Comparison of ENCODE assay signal across 19 mouse cellular contexts in genomic region chr2:155838961-155839360, GRCm38 (mm10). TPM values are rescaled to one million over a fixed set of nuclear protein-coding genes. Genes with fewer than 3 reads are reported as not detected.
"Had no signal": no experiment of that assay in that cellular context is flagged by ENCODE, and none has a peak within 500 bp of the region (broad histone marks: within the 10 kb centered on the region; RNA-seq: fewer than 3 reads in every experiment).

No protein-coding gene starts in this region.

- H3K9me3 ChIP-seq: neural tube, embryonic 13.5 days; neural tube, embryonic 15.5 days; stomach, embryonic 15.5 days had no signal

- H3K4me3 ChIP-seq: neural tube, embryonic 13.5 days; neural tube, embryonic 15.5 days; stomach, embryonic 15.5 days had no signal

- H3K9ac ChIP-seq: neural tube, embryonic 13.5 days; neural tube, embryonic 15.5 days; stomach, embryonic 15.5 days had no signal

- DNase-seq: retina, postnatal 1 day; right cerebral cortex, adult 18-20 months; right cerebral cortex, postnatal 14 days; right cerebral cortex, postnatal 25 days; right cerebral cortex, postnatal 4 days; spleen, adult 18-20 months; thymus, adult 18-20 months; thymus, adult 2 months; thymus, postnatal 14 days; thymus, postnatal 25 days; thymus, postnatal 36 days; thymus, postnatal 4 days had no signal

- H3K27me3 ChIP-seq: neural tube, embryonic 13.5 days; neural tube, embryonic 15.5 days; stomach, embryonic 15.5 days had no signal

- H3K36me3 ChIP-seq: neural tube, embryonic 13.5 days; neural tube, embryonic 15.5 days; stomach, embryonic 15.5 days had no signal

- H3K4me1 ChIP-seq: neural tube, embryonic 13.5 days; neural tube, embryonic 15.5 days; stomach, embryonic 15.5 days had no signal

- H3K4me2 ChIP-seq: neural tube, embryonic 13.5 days; neural tube, embryonic 15.5 days; stomach, embryonic 15.5 days had no signal

- H3K27ac ChIP-seq: neural tube, embryonic 13.5 days; neural tube, embryonic 15.5 days; stomach, embryonic 15.5 days; stomach, postnatal 0 days had no signal

RNA-seq across cellular contexts. Expression of gene Fam83c, which starts 4.3 kb away (rescaled TPM):
- total RNA-seq: neutrophil, adult 5-6 weeks had no signal
- polyA plus RNA-seq: spleen, adult 2 months; testis, adult 2 months had no signal
